In the genomic region with DNA sequence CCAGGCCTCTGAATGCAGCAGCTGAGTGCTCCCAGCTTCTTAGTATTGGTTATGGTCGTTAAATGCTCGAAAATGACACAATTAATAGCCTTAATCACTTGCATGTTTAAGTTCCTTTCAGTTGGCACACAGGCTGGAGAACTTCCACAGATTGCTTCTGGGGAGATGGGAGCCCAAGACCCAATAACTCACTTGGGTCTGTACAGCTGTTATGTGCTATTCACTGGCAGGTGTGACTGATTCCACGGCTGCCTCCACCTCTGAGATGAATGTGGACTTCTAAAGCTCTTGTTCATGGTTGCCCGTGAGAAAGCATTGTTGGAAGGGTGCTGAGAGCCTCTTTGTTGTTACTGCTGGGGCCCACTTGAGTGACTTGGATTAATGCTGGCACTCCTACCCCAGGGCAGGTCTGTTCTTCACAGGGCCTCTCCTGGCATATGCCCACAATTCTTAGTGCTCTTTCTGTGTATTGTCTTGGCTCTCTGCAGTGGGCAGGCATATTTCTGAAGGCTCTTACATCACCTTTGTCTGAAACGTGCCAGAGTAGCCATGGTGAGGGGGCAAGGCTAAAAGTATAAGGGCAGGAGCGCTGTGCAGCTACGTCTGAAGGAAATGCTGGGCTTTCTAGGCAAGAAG, we compare ENCODE assay signal across 20 mouse cellular contexts.
"Had no signal": no experiment of that assay in that cellular context is flagged by ENCODE, and none has a peak within 500 bp of the region (broad histone marks: within the 10 kb centered on the region; RNA-seq: fewer than 3 reads in every experiment).

No protein-coding gene starts in this region.

- H3K36me3 ChIP-seq: limb, embryonic 12.5 days; limb, embryonic 15.5 days; midbrain, embryonic 12.5 days; midbrain, embryonic 15.5 days; stomach, embryonic 15.5 days had no signal

- H3K9ac ChIP-seq: limb, embryonic 12.5 days; limb, embryonic 15.5 days; liver, embryonic 14.5 days; liver, postnatal 0 days; midbrain, embryonic 12.5 days; midbrain, embryonic 15.5 days; stomach, embryonic 15.5 days had no signal

- H3K4me3 ChIP-seq: limb, embryonic 12.5 days; limb, embryonic 15.5 days; midbrain, embryonic 12.5 days; midbrain, embryonic 15.5 days; stomach, embryonic 15.5 days had no signal

- H3K27me3 ChIP-seq: limb, embryonic 15.5 days; midbrain, embryonic 15.5 days; stomach, embryonic 15.5 days had no signal

- H3K4me1 ChIP-seq: midbrain, embryonic 15.5 days; stomach, embryonic 15.5 days had no signal

- H3K27ac ChIP-seq: limb, embryonic 12.5 days; limb, embryonic 15.5 days; liver, embryonic 14.5 days; macrophage; midbrain, embryonic 12.5 days; midbrain, embryonic 15.5 days; stomach, embryonic 15.5 days had no signal

- H3K4me2 ChIP-seq: limb, embryonic 12.5 days; limb, embryonic 15.5 days; liver, embryonic 11.5 days; midbrain, embryonic 12.5 days; midbrain, embryonic 15.5 days; stomach, embryonic 15.5 days had no signal

- ATAC-seq: liver, postnatal 0 days; midbrain, embryonic 15.5 days had no signal

- DNase-seq: kidney, adult 11 months; kidney, adult 9 months; kidney, postnatal 14 days; kidney, postnatal 4 days; left cerebral cortex, postnatal 4 days; liver, postnatal 0 days; retina, postnatal 1 day; right cerebral cortex, postnatal 25 days; spleen, adult 18-20 months; thymus, adult 2 months; thymus, postnatal 14 days; thymus, postnatal 4 days had no signal

- H3K9me3 ChIP-seq: limb, embryonic 15.5 days; midbrain, embryonic 15.5 days; stomach, embryonic 15.5 days had no signal
